Mouse (Mus musculus) limb, embryonic 15.5 days (tissue): Measurements from ENCODE around the gene Rptor. TPM values are rescaled to one million over a fixed set of nuclear protein-coding genes. Genes with fewer than 3 reads are reported as not detected.

Experiments
- ATAC-seq: fragments of 200-750 bp; cut with Nextera tagmentation; 2 replicates; pipeline ENCODE4 v1.8.0; 2017; ENCODE audit warnings: low read depth, moderate TSS enrichment; ENCODE audit not compliant: insufficient number of reproducible peaks, low FRiP score, low TSS enrichment
- H3K27ac ChIP-seq: fragments of 300-500 bp; sonication (generic); 2 replicates; pipeline ENCODE4 v1.5.1; 2015; ENCODE audit warnings: moderate library complexity, mild to moderate bottlenecking, inconsistent platforms
- H3K27me3 ChIP-seq: fragments of 300-500 bp; sonication (generic); 2 replicates; pipeline ENCODE4 v1.6.1; 2015; ENCODE audit warnings: inconsistent platforms
- H3K36me3 ChIP-seq: fragments of 300-500 bp; sonication (generic); 2 replicates; pipeline ENCODE4 v1.6.1; 2015; ENCODE audit warnings: inconsistent platforms
- H3K4me1 ChIP-seq: fragments of 300-500 bp; sonication (generic); 2 replicates; pipeline ENCODE4 v1.6.1; 2015; ENCODE audit warnings: inconsistent platforms
- H3K4me2 ChIP-seq: fragments of 300-500 bp; sonication (generic); 2 replicates; pipeline ENCODE4 v1.6.1; 2015; ENCODE audit warnings: mild to moderate bottlenecking, inconsistent platforms
- H3K4me3 ChIP-seq: fragments of 300-500 bp; sonication (generic); 2 replicates; pipeline ENCODE4 v1.5.1; 2015; ENCODE audit warnings: mild to moderate bottlenecking, inconsistent platforms
- H3K9ac ChIP-seq: fragments of 300-500 bp; sonication (generic); 2 replicates; pipeline ENCODE4 v1.6.1; 2015; ENCODE audit warnings: inconsistent platforms
- H3K9me3 ChIP-seq: fragments of 300-500 bp; sonication (generic); 2 replicates; pipeline ENCODE4 v1.6.1; 2016; ENCODE audit warnings: inconsistent platforms
- WGBS: fragments of 180-500 bp; shearing (Covaris S2); methylation state at CpG from one replicate; pipeline ENCODE4 v1.1.7; 2015; 5-methylcytosine and 5-hydroxymethylcytosine counted together
- polyA plus RNA-seq: library from polyadenylated mRNA; unstranded; fragments of >200 nt; fragmentation: Nextera tagmentation; extraction: Ambion mirVana; gene quantifications from 2 replicates; pipeline ENCODE4 v1.2.1, GENCODE M21; 2015

The Rptor gene
- polyA plus RNA-seq, 1 experiment from 2014 or later, result 9.0 TPM

DNA sequence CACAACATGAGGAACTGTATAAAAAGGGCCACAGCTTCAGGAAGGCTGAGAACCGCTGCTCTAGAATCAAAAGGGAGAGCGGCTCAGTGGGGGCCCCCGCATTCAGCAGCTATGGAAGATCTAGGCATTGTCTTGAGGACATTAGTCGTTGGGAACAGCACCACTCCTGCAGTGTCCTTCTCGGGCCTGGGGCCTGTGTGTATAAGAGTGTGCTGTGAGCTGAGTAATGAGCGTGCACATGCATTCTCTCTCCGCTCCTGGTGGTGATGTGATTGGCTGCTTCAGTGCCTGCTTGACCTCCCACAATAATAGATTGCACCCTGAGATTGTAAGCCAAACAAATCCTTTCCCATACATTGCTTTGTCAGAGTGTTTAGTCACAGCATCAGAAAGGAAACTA lies 229.0 kb downstream of the Rptor start:
- Histone ChIP-seq H3K4me1 (no peaks in the 10 kb centered on the region), H3K4me3 (no peak overlapping the region), H3K27me3 (no peaks in the 10 kb centered on the region), H3K36me3 (peaks cover 28% of the 10 kb centered on the region), H3K9me3 (no peaks in the 10 kb centered on the region), H3K9ac (no peak overlapping the region), H3K27ac (no peak overlapping the region), H3K4me2 (no peak overlapping the region)
- no peak for ATAC-seq
- 85% methylated on average over 7 of the region's 7 CpGs for WGBS

DNA sequence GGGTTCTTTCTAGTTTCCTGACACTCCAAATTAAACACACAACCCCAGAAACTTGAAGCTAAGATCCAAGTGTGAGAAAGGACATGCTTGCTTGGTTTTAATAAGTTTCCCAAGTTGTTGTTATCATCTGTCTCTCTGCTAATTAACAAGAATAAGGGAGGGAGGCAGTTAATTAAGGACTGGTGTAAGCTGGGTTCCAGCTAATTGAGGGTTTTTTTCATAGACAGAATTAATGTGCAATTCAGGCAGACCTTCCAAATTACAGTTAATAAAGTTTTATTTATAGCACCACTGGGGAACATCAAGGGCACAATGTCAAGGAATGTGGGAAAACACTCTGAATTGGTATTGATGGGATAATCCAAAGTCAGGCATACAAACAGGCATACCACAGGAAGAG lies 230.6 kb downstream of the Rptor start:
- Histone ChIP-seq H3K4me1 (no peaks in the 10 kb centered on the region), H3K27me3 (no peaks in the 10 kb centered on the region), H3K36me3 (peaks cover 15% of the 10 kb centered on the region; the same call in 1 of the 2 replicates), H3K4me2 (no peak overlapping the region), H3K27ac (no peak overlapping the region), H3K9ac (no peak overlapping the region), H3K4me3 (no peak overlapping the region), H3K9me3 (no peaks in the 10 kb centered on the region)
- ATAC-seq, result no peak

DNA sequence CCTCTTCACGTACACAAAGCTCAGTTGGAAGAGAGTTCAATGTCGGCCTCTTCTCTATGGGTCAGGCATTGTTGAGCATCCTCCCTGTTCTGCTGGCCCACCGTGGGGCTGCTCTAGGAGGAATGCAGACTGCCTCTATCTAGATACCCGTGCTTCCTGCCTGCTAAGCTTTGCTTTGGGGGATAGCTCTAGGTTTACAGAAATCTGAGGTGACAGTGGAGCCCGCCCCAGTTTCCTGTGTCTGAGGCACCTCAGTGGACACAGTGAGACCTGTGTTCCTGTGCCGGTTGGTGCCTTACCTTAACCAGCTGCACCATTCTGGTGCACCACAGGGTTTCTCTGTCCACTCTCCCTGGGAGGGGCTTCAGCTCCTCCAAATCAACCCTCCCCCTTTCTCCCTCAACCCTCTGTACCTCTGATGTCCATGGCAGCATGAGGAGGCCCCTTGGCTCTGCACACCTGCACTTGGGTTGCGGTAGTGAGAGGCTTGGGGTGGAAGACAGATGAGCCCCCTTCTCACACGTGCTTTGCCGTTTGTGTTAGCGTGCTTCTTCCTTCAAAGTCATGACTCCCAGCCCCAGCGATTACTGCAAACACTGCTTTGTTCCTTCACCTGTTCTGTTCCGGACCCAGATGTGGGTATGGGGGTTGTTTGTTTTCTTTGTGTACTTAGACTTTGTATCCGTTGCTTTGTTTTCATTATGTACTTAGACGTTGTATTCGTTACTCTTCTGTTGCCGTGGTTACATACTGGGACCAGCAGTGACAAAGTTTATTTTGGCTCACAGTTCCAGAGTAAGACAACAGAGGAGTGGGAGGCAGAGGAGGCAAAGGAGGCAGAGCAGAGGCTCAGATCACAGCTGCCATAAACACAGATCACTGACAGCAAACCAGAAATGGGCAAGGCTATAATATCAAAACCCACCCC lies 231.4 kb downstream of the Rptor start:
- no peak overlapping the region for H3K27ac ChIP-seq
- H3K27me3 ChIP-seq, result no peaks in the 10 kb centered on the region
- no peaks in the 10 kb centered on the region for H3K9me3 ChIP-seq
- ATAC-seq, result no peak
- no peak overlapping the region for H3K4me2 ChIP-seq
- H3K4me3 ChIP-seq, result no peak overlapping the region
- 78% methylated on average over 16 of the region's 16 CpGs for WGBS
- H3K9ac ChIP-seq, result no peak overlapping the region
- no peaks in the 10 kb centered on the region for H3K4me1 ChIP-seq
- H3K36me3 ChIP-seq, result peaks cover 7% of the 10 kb centered on the region; the same call in 1 of the 2 replicates

DNA sequence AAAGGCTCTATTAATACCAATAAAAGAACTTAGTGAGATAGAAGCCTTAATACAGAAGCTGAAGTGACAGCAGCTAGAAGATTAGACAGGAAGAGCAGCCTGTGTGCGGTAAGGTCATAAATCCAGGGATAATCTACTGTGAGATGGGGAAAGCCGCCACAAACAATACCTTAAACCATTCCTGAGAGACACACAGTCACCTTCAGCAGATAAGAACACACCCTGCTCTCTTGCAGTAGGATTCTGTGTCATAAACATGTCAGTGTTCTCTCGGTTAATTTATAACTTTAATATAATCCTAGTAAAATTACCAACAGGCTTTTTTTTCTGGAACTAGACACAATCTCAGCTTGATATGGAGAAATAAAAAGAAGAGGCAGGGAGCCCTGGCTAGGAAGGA lies 233.6 kb downstream of the Rptor start:
- H3K4me1 ChIP-seq, result no peaks in the 10 kb centered on the region
- H3K9ac ChIP-seq, result no peak overlapping the region
- H3K4me2 ChIP-seq, result no peak overlapping the region
- 66% methylated on average over 3 of the region's 3 CpGs for WGBS
- ATAC-seq, result no peak
- no peak overlapping the region for H3K27ac ChIP-seq
- H3K36me3 ChIP-seq, result peaks cover 8% of the 10 kb centered on the region
- no peaks in the 10 kb centered on the region for H3K9me3 ChIP-seq
- H3K27me3 ChIP-seq, result no peaks in the 10 kb centered on the region
- H3K4me3 ChIP-seq, result no peak overlapping the region

DNA sequence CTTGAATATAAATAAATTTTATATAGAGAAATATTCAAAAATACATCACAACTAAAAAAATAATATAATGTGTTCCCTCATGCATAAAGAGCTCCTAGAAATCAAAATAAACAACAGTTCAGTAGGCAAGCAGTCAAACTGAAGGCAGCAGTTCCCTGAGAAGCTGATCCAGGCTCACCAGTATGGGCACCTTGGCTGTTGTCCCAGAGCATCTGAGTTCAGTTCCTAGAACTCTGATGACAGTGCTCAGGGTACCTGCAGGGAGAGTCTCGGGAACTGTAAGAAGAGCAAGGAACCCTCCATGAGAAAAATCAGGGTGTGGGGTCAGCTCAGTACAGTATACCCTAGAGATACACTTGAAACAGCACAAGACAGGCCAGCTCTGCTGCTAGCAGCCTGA lies 235.1 kb downstream of the Rptor start:
- no peaks in the 10 kb centered on the region for H3K9me3 ChIP-seq
- 84% methylated on average over 1 of the region's 1 CpGs for WGBS
- H3K4me2 ChIP-seq, result no peak overlapping the region
- H3K27ac ChIP-seq, result no peak overlapping the region
- H3K4me1 ChIP-seq, result no peaks in the 10 kb centered on the region
- no peak overlapping the region for H3K4me3 ChIP-seq
- H3K36me3 ChIP-seq, result peaks cover 16% of the 10 kb centered on the region
- no peak for ATAC-seq
- no peaks in the 10 kb centered on the region for H3K27me3 ChIP-seq
- no peak overlapping the region for H3K9ac ChIP-seq

DNA sequence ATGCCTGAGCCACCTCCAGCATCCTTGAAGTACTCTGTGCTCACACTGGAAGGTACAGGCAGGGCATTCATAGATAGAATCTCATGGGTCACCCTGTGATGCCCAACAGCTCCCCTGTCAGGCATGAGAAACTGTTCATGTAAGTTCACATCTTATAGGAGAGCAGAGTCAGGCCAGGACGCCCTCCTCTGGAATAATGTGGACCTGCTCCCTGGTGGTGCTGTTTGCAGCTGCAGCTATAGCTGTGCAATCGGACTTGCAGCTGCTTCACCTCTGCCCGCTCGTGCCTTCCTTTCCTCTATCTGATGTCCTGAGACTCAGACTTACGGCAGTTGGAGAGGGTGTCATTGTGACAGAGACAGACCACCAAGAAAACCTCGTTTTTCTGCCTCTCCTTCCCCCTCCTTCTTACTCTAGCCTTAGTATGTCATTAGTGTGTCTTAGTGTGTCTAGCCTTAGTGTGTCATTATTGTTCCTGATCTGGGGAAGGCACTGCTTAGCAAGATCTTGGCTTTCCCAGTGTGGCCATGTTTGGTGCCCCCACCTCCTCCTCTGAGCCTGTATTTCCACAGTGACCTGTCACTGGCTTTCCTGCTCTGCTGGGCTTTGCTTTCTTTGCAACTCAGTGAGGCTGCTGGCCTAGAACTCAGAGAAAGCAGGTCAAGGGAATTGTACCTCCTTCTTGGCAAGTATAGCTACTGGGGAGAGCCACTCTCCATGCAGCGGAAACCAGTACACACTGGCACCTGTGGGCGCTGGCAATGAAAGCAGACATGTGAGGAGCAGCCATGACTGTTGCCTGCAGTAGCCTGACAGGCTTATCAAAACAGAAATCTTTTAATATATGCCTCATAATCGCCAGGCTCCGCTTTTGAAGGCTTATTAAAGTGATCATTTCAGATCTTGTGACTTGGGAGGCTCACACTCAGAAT lies 237.0 kb downstream of the Rptor start:
- H3K36me3 ChIP-seq, result peaks cover 30% of the 10 kb centered on the region
- H3K4me1 ChIP-seq, result no peaks in the 10 kb centered on the region
- WGBS, result 86% methylated on average over 10 of the region's 10 CpGs
- no peak overlapping the region for H3K4me2 ChIP-seq
- no peaks in the 10 kb centered on the region for H3K27me3 ChIP-seq
- no peak overlapping the region for H3K9ac ChIP-seq
- no peak overlapping the region for H3K4me3 ChIP-seq
- no peaks in the 10 kb centered on the region for H3K9me3 ChIP-seq
- H3K27ac ChIP-seq, result no peak overlapping the region
- ATAC-seq, result no peak

DNA sequence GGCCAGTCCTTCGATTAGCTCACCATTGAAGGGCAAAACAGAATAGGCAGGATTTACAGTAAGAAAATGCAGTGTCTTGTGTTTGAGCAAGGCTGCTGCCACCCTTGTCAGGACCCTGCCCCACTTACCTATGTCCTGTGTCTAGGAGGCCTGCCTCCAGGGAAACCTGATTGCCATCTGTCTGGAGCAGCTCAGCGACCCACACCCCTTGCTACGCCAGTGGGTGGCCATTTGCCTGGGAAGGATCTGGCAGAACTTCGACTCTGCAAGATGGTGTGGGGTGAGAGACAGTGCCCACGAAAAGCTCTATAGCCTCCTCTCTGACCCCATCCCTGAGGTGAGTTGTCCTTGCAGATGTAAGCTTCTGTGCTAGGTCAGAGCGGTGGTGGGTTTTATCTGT lies 243.9 kb downstream of the Rptor start:
- Histone ChIP-seq H3K27ac (no peak overlapping the region), H3K27me3 (no peaks in the 10 kb centered on the region), H3K4me3 (no peak overlapping the region), H3K4me2 (no peak overlapping the region), H3K9ac (no peak overlapping the region), H3K9me3 (no peaks in the 10 kb centered on the region), H3K36me3 (peaks cover 57% of the 10 kb centered on the region), H3K4me1 (no peaks in the 10 kb centered on the region)
- WGBS, result 92% methylated on average over 6 of the region's 6 CpGs
- ATAC-seq, result no peak

DNA sequence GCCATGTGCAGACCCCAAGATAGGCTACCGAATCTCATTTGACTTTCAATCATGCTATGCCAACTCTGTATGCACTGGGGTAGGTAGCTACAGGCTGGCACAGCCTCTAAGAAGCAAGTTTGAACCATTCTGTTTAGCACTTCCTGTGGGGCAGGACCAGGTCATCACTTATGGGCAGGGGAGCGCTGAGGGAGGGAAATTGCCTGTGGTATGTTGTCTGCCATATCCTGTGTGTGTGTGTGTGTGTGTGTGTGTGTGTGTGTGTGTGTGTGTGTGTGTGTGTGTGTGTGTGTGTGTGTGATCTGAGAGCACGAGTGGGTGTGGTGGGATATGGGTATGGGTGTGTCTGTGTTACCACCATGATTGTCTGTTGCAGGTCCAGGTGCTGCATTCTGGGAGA lies 244.4 kb downstream of the Rptor start:
- H3K27me3 ChIP-seq, result no peaks in the 10 kb centered on the region
- no peaks in the 10 kb centered on the region for H3K9me3 ChIP-seq
- H3K4me2 ChIP-seq, result no peak overlapping the region
- no peak overlapping the region for H3K27ac ChIP-seq
- no peaks in the 10 kb centered on the region for H3K4me1 ChIP-seq
- H3K4me3 ChIP-seq, result no peak overlapping the region
- peaks cover 57% of the 10 kb centered on the region for H3K36me3 ChIP-seq
- WGBS, result 78% methylated on average over 3 of the region's 3 CpGs
- ATAC-seq, result no peak
- H3K9ac ChIP-seq, result no peak overlapping the region

DNA sequence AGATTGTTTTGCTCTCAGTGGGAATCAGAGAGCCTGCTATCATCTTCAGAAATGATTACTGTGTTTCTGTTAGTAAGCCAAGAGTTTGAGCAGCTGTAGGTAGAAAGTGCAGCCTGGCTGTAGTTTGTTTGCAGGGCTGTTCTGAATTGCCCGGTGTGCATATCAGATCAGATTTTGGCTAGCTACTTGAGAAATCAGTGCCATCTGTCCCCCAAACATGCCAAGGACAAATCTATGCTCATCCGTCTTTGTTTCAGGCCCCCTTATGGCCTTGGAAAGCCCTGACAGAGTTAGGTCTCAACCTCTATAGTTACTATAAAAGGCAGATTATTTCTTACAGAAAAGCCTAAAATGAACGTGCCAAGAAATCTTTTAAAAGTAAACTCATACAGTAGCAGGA lies 244.9 kb downstream of the Rptor start:
- Histone ChIP-seq H3K36me3 (peaks cover 60% of the 10 kb centered on the region), H3K27me3 (no peaks in the 10 kb centered on the region), H3K4me1 (no peaks in the 10 kb centered on the region), H3K4me3 (no peak overlapping the region), H3K4me2 (no peak overlapping the region), H3K9ac (no peak overlapping the region), H3K9me3 (no peaks in the 10 kb centered on the region), H3K27ac (no peak overlapping the region)
- no peak for ATAC-seq
- WGBS, result 85% methylated on average over 3 of the region's 3 CpGs

DNA sequence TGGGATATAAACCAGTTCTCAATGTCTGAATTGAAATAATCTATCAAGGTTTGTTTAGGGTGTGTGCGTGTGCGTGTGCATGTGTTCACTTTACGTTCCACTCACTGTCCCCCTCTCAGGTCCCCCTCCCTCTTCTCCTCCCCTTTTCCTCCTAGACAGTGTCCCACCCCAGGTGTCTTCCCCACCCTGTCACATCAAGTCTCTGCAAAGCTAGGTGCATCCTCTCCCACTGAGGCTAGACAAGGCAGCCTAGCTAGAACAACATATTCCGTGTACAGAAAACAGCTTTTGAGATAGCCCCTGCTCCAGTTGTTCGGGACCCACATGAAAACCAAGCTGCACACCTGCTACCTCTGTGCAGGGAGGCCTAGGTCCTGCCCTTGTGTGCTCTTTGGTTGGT lies 245.5 kb downstream of the Rptor start:
- WGBS, result 89% methylated on average over 5 of the region's 5 CpGs
- Histone ChIP-seq H3K4me2 (no peak overlapping the region), H3K27me3 (no peaks in the 10 kb centered on the region), H3K36me3 (peaks cover 65% of the 10 kb centered on the region), H3K4me3 (no peak overlapping the region), H3K9ac (no peak overlapping the region), H3K4me1 (no peaks in the 10 kb centered on the region), H3K9me3 (no peaks in the 10 kb centered on the region), H3K27ac (no peak overlapping the region)
- no peak for ATAC-seq

DNA sequence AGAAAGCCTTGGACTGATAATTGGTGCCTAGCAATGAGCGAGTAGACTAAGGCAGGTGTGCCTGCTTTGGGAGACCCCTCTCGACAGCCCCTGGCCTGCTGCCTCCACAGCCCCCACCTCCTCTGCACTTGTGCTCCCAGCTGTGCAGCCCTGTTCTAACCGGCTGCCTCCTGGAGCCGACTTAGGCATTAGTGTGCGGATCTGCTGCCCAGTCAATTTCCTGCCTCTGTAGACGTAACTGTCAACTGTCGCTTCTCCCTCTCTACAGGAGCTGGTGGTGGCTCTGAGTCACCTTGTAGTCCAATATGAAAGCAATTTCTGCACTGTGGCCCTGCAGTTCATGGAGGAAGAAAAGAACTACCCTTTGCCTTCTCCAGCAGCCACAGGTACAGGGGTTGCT lies 253.3 kb downstream of the Rptor start:
- H3K4me1 ChIP-seq, result no peaks in the 10 kb centered on the region
- no peaks in the 10 kb centered on the region for H3K9me3 ChIP-seq
- H3K27ac ChIP-seq, result no peak overlapping the region
- no peak overlapping the region for H3K4me3 ChIP-seq
- WGBS, result 64% methylated on average over 7 of the region's 7 CpGs
- peaks cover 69% of the 10 kb centered on the region for H3K36me3 ChIP-seq
- no peak overlapping the region for H3K4me2 ChIP-seq
- H3K27me3 ChIP-seq, result no peaks in the 10 kb centered on the region
- H3K9ac ChIP-seq, result no peak overlapping the region
- no peak for ATAC-seq
